ENCODE assay signal across 7 mouse cellular contexts in the genomic region with DNA sequence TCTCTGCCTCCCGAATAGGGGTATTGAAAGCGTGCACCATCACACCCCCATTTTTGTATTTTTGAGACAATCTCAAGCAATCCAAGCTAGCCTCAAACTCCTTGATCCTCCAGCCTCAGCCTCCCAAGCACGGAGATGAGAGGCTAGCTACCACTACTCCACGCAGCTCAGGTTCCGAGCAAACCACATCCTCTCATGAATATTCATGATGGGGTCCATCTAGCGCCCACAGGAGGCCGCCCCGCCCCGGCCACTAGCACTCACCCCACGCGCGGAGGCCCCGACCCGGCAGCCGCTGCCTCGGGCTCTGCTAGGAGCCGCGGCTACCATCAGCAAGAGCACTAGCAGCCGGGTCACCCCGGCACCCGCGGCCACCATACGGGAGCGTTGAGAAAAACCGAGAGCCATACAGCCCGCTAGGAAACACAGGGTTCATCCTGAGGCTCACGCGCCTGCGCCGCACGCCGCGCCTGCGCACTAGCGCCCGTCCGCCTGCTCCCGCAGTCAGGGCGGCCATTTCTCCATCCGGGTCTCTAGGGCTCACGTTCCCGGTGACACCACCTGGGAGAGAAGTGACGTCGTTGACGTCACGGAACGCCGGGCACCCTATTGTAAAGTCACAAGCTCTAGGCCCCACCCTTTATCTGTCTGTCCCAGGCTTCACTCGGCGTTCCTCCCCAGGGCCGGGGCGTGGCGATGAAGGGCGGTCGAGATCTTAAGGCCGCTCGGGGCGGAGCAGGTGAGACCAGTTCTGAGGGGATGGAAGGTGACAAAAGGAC. TPM values are rescaled to one million over a fixed set of nuclear protein-coding genes. Genes with fewer than 3 reads are reported as not detected.
A peak's percentile ranks its signal among the peaks of the same experiment; 100 is the strongest.
DNase-seq lines count a peak whose midpoint lies in the region; ATAC-seq lines count a peak whose summit lies in the region.

Gene Emc10, minus strand, starts transcription at position 538 of the 779 bp plus-strand sequence.
Gene Fam71e1, plus strand, starts transcription at position 590 of the 779 bp plus-strand sequence.

- peak within 1 kb of the TSS; percentile 83 for H3K9ac ChIP-seq in intestine, embryonic 16.5 days (ENCODE audit: low read depth, low read length)
- H3K9ac ChIP-seq in midbrain, embryonic 11.5 days (ENCODE audit: low read length), result peak within 1 kb of the TSS; percentile 93

- H3K9me3 ChIP-seq in intestine, embryonic 16.5 days (ENCODE audit: control insufficient read depth, low read length), result no peaks in the 10 kb centered on the region
- no peaks in the 10 kb centered on the region for H3K9me3 ChIP-seq in midbrain, embryonic 11.5 days (ENCODE audit: control insufficient read depth, low read length)

- H3K27ac ChIP-seq in intestine, embryonic 16.5 days (ENCODE audit: low read length), result peak within 1 kb of the TSS; percentile 90
- peak within 1 kb of the TSS; percentile 85 for H3K27ac ChIP-seq in midbrain, embryonic 11.5 days (ENCODE audit: low read depth, low read length)

- ATAC-seq in intestine, embryonic 16.5 days, result peak; percentile 98
- ATAC-seq in midbrain, embryonic 11.5 days (ENCODE audit: low FRiP score), result peak; percentile 96

- H3K27me3 ChIP-seq in intestine, embryonic 16.5 days (replicated peaks; ENCODE audit: control insufficient read depth, insufficient read depth, low read length), result no peaks in the 10 kb centered on the region
- H3K27me3 ChIP-seq in midbrain, embryonic 11.5 days (ENCODE audit: control insufficient read depth, insufficient read depth, low read length), result no peaks in the 10 kb centered on the region

- intact Hi-C loops in left cerebral cortex, postnatal 36 days (cut with DNase I), result no loop called here

- H3K4me2 ChIP-seq in intestine, embryonic 16.5 days (ENCODE audit: low read depth, low read length), result peak within 1 kb of the TSS; percentile 92
- H3K4me2 ChIP-seq in midbrain, embryonic 11.5 days, result peak within 1 kb of the TSS; percentile 83

- DNase-seq in adrenal gland, adult 8-10 months, result peak; percentile 96
- DNase-seq in embryo, embryonic 9.5 days (ENCODE audit: extremely low spot score), result peak; percentile 99
- peak; percentile 96 for DNase-seq in gastrocnemius, postnatal 4 days (ENCODE audit: low spot score in 2 of 2)
- DNase-seq in left cerebral cortex, postnatal 36 days (ENCODE audit: low spot score in 2 of 2), result peak; percentile 98 to 99
- DNase-seq in midbrain, embryonic 11.5 days (ENCODE audit: low spot score, missing footprints), result peak; percentile 100
- DNase-seq in skeletal muscle tissue, adult 2 months (ENCODE audit: low read depth, low spot score), result peak; percentile 98

- under 1% methylated on average over 58 of the region's 58 CpGs for WGBS in intestine, embryonic 16.5 days
- WGBS in midbrain, embryonic 11.5 days, result 1% methylated on average over 58 of the region's 58 CpGs

- H3K4me1 ChIP-seq in intestine, embryonic 16.5 days (ENCODE audit: control insufficient read depth, insufficient read depth, low read length), result peaks cover 9% of the 10 kb centered on the region
- peaks cover 10% of the 10 kb centered on the region for H3K4me1 ChIP-seq in midbrain, embryonic 11.5 days (ENCODE audit: control insufficient read depth, insufficient read depth, low read length)

- H3K4me3 ChIP-seq in intestine, embryonic 16.5 days (ENCODE audit: low read length), result peak within 1 kb of the TSS; percentile 68
- peak within 1 kb of the TSS; percentile 76 for H3K4me3 ChIP-seq in midbrain, embryonic 11.5 days (ENCODE audit: low read depth, low read length)

- H3K36me3 ChIP-seq in intestine, embryonic 16.5 days (ENCODE audit: control insufficient read depth, insufficient read depth, low read length), result peaks cover 12% of the 10 kb centered on the region
- H3K36me3 ChIP-seq in midbrain, embryonic 11.5 days (ENCODE audit: control insufficient read depth, insufficient read depth, low read length), result peaks cover 10% of the 10 kb centered on the region

RNA-seq across cellular contexts. Expression of gene Emc10, which starts in this region (rescaled TPM):
- total RNA-seq in adrenal gland, adult 8-10 months (2022), result 100 to 1,000 TPM in 3 of 4 experiments, 10 to 100 TPM in 1; 99.0 to 119 (median 110) TPM
- total RNA-seq in gastrocnemius, postnatal 4 days (2021), result 10 to 100 TPM; 60.1 to 65.3 TPM
- 77.2 and 87.0 TPM in 2 replicates for polyA plus RNA-seq in intestine, embryonic 16.5 days (2015; fragmentation: Nextera tagmentation; extraction: Ambion mirVana)
- total RNA-seq in left cerebral cortex, postnatal 36 days (2021), result 100 to 1,000 TPM; 169 to 185 TPM
- polyA plus RNA-seq in midbrain, embryonic 11.5 days (2014; fragmentation: Nextera tagmentation; extraction: Ambion mirVana), result 91.8 and 99.3 TPM in 2 replicates

RNA-seq across cellular contexts. Expression of gene Fam71e1, which starts in this region (rescaled TPM):
- 10 to 100 TPM in 3 of 4 experiments, 1 to 10 TPM in 1; 10.0 to 15.5 (median 13.0) TPM for total RNA-seq in adrenal gland, adult 8-10 months (2022)
- 1 to 10 TPM; 6.2 to 6.8 TPM for total RNA-seq in gastrocnemius, postnatal 4 days (2021)
- polyA plus RNA-seq in intestine, embryonic 16.5 days (2015; fragmentation: Nextera tagmentation; extraction: Ambion mirVana), result 5.9 and 6.2 TPM in 2 replicates
- total RNA-seq in left cerebral cortex, postnatal 36 days (2021), result 10 to 100 TPM; 18.9 to 20.2 TPM
- polyA plus RNA-seq in midbrain, embryonic 11.5 days (2014; fragmentation: Nextera tagmentation; extraction: Ambion mirVana), result 14.7 and 17.1 TPM in 2 replicates

Comparison
In these comparisons a context has a peak if more than half of its experiments do, and no peak if none do; other contexts are left out.
1. Peak in every context shown above with its lines: DNase-seq, ATAC-seq, H3K4me3 ChIP-seq and H3K27ac ChIP-seq.